Mouse (Mus musculus) layer of hippocampus, postnatal 36 days (tissue): ENCODE measurements around the gene Tomm20l. TPM values are rescaled to one million over a fixed set of nuclear protein-coding genes. Genes with fewer than 3 reads are reported as not detected.
"Not testable (repeated sequence)": the region's sequence is repeated elsewhere in the genome, so short reads cannot be mapped to it uniquely, and the experiment has no call there.

Experiments used
- DNase-seq, 2 experiments: peaks; one replicate each; pipeline ENCODE4 v3.0.0; 2022
- total RNA-seq, 2 experiments: library from RNA; stranded (reverse); gene quantifications; 2 replicates each; pipeline ENCODE4 v1.2.3; 2021

Tomm20l gene
- total RNA-seq: not detected

GRCm38 (mm10) chr12:71111331-71111730 is at the start of gene Tomm20l:
TSS of gene Tomm20l (plus strand) at chr12:71111428.
- no peak for DNase-seq

DNA sequence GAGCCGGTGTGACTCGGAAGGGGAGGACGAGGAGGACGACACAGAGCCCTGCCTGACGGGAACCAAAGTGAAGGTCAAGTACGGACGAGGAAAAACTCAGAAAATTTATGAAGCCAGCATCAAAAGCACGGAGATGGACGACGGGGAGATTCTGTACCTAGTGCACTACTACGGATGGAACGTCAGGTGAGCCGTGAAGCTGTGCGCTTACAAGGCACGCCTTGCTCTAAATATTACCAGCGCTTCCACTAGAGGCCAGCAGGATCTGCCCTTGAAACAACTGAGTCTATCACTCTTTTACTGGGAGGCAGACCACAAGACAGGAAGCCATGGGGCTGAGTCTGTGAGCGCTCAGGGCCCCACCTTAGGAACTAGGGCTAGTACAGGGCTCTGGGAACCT is 41.4 kb upstream of the Tomm20l start:
- no peak for DNase-seq

- no peak for DNase-seq
Measured at GRCm38 (mm10) chr12:71072048-71072447, 39.2 kb upstream of the Tomm20l start.

DNA sequence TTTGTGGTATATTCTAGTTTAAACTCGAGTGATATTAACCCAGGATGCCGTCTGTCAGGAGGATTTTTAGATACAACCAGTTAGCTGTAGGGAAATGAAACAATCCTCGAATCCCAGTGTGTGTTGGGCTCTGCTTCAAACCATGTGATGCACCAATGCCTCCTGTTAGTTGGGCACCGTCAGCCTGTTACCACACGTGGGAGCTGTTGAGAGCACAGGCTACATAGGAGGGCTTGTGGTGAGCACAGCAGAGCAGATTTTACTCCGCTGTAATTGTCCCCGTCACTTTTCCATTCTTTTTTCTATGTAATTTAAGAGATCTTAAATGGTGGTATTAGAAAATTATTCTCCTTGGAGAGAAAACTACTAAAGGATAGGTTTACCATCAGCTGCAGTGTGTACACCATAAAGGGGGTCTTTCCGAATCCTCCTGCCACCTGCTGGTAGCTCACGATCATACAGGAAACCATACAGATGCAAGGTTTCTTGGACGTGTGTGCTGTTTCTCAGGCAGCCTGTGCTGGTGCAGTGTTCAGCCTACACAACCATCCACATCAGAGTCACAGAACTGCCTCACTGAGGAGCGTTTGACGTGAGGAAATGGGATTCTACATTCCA is 38.0 kb upstream of the Tomm20l start:
- DNase-seq: peak; percentile 43 to 60

GRCm38 (mm10) chr12:71086331-71086730 is 24.9 kb upstream of the Tomm20l start:
- no peak for DNase-seq

DNA sequence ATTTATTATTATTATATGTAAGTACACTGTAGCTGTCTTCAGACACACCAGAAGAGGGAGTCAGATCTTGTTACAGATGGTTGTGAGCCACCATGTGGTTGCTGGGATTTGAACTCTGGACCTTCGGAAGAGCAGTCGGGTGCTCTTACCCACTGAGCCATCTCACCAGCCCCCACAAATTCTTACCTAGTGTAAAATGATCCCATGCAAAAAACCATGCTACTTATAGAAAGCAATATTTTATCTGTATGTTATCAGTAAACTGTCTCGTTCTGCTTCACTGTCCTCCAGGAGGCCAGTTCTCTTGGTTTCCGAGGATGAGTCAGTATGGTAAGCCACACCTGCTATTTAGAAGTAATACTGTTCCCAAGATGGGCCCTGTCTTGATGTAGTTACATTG is 7.0 kb upstream of the Tomm20l start:
- DNase-seq: not testable (repeated sequence)

GRCm38 (mm10) chr12:71107216-71107771 is 3.9 kb upstream of the Tomm20l start:
- no peak for DNase-seq

DNA sequence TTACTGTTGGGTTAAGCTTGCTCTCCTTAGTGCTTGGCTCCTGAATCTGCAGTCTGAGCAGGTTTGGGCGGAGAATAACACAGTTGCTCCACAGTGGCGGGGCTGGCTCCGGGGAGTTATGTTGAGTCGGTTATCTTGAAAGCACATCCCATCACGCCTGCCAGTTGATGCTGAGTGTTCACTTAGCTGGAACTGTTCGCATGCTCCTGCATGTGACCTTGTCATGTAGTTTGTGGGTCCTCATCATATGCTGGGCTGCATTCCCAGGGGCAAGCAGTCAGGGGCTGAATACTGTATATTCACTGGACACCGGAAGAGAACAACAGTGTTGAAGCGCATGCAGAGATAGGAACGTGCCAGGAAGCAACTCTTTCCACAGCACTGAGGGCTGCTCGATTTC is 1.8 kb downstream of the Tomm20l start:
- no peak for DNase-seq

DNA sequence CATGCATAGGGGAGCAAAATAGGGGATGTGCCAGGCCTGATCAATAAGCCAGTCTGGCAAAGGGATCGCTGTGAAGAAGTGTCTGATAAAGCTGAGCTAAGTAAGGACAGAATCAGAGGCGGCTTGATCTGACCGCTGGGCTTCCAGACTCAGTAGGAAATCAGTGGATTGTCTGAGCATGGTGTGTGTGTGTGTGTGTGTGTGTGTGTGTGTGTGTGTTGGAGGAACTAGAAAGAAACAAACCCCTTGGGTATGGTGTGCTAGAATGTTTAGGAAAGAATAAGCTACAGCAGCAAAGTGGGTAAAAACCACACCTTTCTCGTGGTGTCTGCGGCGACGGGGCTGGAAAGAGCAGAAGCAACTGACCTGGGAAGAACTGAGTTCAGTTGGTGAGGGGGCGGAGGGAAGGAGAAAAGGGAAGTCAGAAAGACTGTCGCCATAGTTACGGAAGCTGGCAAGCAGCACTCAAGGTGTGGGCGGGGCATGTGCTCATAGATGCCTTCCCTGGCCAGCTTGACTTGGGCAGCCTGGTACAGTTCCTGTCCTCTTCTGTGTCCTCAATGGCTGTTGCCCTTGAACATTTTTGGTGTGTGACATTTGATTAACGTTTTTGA is 2.6 kb downstream of the Tomm20l start:
- DNase-seq: peak; percentile 40 to 44

DNA sequence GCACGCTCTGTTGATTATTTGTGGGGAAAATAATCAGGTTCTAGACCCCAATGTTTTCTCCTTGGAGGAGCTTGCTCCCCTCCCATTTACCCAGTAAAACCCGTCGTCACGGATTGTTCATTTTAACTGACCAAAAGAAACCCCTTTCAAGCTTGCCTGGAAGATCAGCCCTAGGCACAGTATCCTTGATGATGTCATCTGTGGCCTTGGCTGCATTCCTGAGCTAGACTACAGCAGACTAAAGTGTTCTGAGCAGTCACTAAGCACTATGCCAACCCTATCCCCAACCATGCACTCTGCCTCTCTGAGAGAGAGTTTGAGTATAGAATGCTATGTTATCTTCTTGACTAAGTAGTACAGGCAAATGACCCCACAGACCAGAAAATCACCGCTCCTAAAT is 5.2 kb downstream of the Tomm20l start:
- DNase-seq: no peak

DNA sequence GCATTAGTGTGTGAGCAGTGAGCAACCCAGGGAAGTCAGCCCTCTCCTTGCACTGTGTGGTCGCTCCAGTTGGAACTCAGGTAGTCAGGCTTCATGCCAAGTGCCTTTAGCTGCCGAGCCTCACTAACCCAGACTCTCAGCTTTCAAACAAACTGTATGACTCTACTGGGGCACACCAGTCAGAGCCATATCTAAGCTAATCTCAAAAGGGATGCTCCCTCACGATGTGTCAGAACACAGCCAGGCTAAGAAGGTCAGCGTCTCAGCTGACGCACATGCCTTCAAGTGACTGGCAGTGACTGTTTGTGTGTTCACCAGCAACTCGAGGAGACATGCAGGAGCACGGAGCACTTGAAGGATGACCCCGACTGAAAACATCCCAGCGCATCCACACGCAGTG is 11.5 kb downstream of the Tomm20l start:
- no peak for DNase-seq

DNA sequence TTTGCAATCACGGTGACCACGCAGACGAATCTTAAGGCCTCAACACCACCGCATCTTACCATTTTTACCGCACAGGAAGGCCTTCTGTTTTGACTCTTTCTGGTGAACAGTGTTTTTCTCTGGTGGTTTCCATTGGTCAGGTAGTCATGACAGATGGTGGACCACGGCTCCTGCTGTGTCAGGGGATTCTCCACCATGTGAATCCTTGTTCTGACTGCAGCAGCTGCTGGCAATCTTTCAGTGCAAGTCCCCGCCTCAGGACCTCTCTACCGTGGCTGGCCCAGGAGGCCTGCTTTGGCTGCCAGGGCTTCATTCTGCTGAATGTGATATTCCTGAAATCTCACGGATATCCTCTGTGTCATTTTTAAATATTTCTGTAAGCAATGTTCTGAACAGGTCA is 12.1 kb downstream of the Tomm20l start:
- no peak for DNase-seq

DNA sequence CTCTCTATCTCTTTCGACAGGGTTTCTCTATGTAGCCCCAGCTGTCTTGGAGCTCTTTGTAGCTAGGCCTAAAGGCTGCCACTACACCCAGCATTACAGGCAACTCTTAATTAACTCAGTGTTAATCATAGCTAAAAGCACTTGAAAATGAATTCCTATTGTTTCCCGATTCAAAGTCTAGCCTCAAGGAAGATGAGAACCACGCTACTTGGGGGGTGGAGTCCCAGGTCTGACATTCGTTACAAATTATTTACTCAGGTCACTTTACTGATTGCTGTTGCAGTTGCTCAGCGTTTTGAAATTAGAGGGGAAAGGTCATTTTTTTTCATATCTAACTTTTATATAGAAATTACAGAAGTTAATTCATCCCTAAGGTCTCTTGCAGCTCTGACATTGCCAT is 24.4 kb downstream of the Tomm20l start:
- no peak for DNase-seq

DNA sequence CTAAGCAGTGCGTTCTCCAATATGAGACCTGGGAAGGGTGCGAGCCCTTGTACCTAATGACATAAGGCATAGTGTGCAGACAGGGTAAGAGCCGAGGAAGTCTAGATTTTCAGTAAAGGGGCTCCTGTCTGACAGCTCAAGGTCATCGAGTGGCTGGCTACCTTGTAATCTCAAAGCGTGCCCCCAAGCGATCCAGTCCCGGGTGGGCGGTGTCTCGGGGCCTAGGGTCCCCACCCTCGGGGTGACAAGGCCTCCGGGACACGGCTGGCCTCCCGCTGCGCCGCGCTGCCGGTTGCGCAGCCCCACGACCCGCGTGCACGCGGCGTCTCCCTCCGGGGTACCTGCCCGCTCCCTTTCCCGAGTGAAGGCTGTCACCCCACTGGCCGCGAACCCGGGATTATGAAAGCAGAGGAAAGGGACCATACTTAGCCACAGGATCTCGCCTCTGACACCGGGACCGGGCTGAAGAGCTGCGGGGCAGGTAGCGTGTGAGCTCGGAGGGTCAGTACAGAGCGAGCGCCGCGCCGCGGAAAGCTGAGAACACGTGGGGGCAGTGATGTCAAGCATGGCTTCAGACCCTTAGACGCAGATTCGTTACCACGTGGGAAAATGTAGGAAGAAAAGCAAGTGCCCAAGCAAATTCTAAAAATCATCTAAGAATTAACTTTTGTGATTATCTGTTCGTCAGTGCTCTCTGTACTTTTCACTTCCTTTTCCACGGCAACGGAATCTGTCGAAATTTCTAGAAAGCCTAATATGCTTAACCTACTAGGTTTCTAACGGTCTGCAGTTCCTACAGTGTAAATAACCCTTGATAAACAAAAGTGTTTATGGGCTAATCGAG is 25.1 kb downstream of the Tomm20l start, which contains the start of the genes Timm9 and 2700049A03Rik:
TSS of gene Timm9 (minus strand) at position 555 of the 844 bp plus-strand sequence.
TSS of gene 2700049A03Rik (plus strand) at position 719 of the 844 bp plus-strand sequence.
- DNase-seq: peak; percentile 79 to 85

DNA sequence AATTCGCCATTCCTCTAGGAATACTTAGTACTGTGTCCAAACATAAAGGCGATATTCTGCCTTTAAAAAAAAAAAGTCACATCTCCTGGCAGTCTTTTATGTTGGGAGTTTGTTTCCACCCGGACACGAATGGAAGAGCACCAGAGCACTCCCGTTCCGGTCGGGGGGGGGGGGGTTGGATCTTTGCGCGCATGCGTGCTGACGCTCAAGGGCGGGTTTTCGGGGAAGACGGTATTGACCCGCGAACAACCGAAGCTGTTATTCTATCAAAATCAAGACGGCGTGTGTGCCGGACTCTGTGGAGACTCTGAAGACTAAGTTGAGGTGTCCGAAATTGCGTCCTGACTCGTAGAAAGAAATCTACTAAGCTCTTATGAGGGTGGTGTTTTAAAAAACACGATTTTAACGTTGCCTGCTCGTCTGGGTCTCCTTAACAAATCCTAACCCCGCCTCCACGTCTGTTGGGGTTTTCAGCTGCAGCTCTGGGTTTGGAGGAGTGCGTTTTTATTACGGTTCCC is 25.8 kb downstream of the Tomm20l start:
- peak; percentile 73 for DNase-seq

DNA sequence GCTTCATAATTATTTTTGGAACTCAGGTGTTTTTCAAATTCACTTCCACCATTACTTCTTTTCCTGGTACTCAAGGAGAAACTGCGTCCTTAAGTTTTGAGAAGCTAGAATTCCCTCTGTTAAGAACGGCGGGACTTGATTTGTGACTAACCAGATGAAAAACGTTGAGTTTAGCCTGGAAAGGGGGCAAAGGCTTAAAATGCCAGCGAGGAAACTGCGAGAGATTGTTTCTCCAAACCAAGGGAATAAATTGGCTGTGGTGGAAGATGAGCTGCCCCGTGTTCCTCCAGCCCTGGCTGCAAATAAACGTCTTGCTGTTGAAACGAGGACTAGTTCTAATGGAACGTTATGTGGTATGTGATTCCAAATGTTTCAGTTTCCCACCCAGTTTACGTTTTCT is 26.5 kb downstream of the Tomm20l start:
- no peak for DNase-seq

DNA sequence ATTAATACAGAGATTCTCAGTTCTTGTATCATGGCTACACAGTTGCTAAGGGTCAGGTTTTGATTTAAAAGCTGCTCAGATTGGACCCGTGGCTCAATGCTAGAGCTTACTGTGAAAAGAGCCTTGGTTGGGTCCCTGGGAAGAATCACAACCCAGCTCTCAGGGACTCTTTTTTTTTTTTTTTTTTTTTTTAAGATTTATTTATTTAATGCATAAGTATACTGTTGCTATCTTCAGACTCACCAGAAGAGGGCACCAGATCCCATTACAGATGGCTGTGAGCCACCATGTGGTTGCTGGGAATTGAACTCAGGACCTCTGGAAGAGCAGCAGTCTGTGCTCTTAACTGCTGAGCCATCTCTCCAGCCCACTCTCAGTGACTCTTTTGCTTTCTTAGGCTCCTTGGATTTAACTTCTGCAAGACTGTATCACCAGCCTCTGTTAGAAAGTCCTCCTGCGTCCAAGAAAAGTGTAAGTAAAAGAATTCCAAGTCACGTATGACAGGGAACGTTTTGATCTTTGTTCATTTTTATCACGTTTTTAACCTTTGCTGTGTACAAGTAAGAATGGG is 28.1 kb downstream of the Tomm20l start:
- DNase-seq: no peak

DNA sequence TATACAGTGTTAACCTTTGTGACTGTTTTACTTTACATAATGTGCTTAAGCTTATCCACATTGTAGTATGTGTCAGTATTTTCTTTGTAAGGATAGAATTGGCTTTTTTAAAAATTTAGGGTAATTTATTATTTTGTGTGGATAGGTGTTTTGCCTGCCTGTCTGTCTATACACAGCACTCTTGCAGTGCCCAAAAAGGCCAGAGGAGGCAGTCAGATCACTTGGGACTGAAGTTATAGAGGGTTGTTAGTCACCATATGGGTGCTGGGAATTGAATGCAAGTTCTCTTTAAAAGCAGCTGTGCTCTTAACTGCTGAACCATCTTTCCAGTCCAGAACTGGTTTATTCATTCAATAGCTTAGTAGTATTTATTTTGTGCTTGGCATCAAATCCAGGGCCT is 30.0 kb downstream of the Tomm20l start:
- no peak for DNase-seq

DNA sequence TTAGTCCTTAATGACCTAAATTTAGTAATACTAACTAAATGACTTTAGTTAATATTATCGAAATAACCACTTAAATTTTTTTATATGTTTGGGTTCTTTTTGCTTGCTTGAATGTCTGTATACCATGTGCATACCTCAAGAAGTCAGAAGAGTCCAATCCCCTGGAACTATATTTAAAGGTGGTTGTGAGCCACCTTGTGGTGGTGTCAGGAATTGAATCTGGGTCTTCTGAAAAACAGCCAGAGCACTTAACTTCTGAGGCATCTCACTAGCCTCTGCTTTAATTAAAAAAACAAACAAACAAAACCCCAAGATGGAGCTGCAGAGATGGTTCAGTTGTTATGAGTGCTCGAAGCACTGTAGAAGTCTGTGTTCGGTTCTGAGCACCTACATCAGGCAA is 36.4 kb downstream of the Tomm20l start:
- DNase-seq: peak in 1 of 2 experiments; percentile 24

DNA sequence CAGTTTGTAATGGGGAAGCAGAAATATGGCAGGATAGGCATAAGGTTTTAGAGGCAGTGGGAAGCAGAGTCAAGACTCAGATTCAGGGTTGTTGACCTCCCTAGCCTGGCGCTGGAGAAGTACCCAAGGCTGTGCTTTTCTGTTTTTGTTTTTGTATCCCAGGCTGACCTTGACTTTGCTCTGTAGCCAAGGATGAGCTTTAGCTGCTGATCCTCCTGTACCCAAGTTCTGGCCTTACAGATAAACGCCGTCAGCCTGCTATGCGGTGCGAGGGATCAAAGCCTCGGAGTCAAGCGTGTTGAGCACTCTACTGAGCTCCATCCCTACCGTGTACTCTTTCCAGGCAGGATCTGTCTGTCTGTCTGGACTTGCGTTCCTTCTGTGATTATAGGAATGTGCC is 37.6 kb downstream of the Tomm20l start:
- DNase-seq: no peak

DNA sequence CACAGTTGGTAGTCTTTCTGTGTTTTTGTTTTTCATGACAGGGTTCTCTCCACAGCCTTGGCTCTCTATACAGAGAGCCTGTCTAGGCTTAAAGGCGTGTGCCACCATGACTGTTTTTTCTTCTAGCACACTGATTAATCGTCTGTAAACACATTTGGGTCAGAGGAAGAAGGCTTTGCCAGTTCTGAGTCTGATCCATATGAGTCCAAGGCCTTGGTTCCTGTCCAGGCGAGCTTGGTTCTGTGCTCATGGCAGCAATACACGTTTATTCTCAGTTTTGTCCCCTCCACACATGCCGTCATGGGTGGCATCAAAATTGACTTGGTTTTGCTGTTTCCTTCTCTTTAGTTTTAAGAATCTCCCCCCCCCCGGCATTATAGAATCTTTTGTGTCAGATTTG is 38.2 kb downstream of the Tomm20l start:
- DNase-seq: no peak

DNA sequence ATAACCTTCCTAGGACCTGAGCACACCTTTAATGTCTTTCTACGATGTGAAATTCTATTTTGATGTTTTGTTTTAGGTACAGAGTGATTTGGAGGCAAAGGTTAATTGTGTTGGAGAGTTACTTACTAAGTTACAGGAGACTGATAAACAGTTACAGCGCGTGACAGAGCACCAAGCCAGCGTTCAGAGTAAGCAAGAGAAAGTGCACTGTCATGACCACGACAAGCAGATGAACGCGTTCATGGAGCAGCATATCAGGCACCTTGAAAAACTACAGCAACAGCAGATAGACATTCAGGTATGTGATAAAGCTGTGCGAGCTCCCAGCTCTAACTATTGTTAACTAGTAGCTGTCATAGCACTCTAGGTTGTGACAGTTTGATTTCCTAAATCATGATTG is 38.9 kb downstream of the Tomm20l start:
- DNase-seq: no peak

GRCm38 (mm10) chr12:71154979-71155378 is 43.8 kb downstream of the Tomm20l start:
- no peak for DNase-seq
